Mouse (Mus musculus) heart, embryonic 14.5 days (tissue): ENCODE measurements around the gene Gabarap. TPM values are rescaled to one million over a fixed set of nuclear protein-coding genes. Genes with fewer than 3 reads are reported as not detected.

Experiments used
- microRNA counts: library from miRNA; unstranded; fragments of <30 nt; microRNA quantifications from one replicate; lab custom pipeline; 2016
- microRNA-seq: library from miRNA; unstranded; fragments of <30 nt; microRNA quantifications from one replicate; pipeline ENCODE4, GENCODE M21; 2016
- polyA plus RNA-seq: library from polyadenylated mRNA; unstranded; fragments of >200 nt; fragmentation: Nextera tagmentation; extraction: Ambion mirVana; gene quantifications from 2 replicates; pipeline ENCODE4 v1.2.1, GENCODE M21; 2014

Gabarap gene
- polyA plus RNA-seq, 1 experiment from 2014 or later = 540 TPM

MicroRNA genes within 50 kb of the gene (microRNA counts, 519-probe panel; counts per million panel counts)
- microRNA mmu-miR-324-3p (lab: Ali Mortazavi, UCI) (322 counts per million, percentile 70 among the panel's probes with 10 or more counts), microRNA mmu-miR-324-5p (lab: Ali Mortazavi, UCI) (5,396 counts per million, percentile 84 among the panel's probes with 10 or more counts)

Small RNAs within 50 kb of the gene (microRNA-seq; reads per million reads assigned to microRNA genes)
- gene Gm44349 (not detected), gene Mir324 (3,716 reads per million, percentile 89 among the genes with 10 or more reads in this experiment)

Other genes starting within 250 kb of the Gabarap start
- 19.9 and 20.1 TPM in 2 replicates for gene Polr2a, start 232.5 kb upstream of the Gabarap start, polyA plus RNA-seq
- gene Slc35g3, start 229.2 kb upstream of the Gabarap start, polyA plus RNA-seq = 0.13 TPM in 1 of 2 replicates, not detected in the other
- gene Zbtb4, start 225.2 kb upstream of the Gabarap start, polyA plus RNA-seq = 3.7 TPM in 2 replicates
- gene Chrnb1, start 195.2 kb upstream of the Gabarap start, polyA plus RNA-seq = 5.5 and 5.8 TPM in 2 replicates
- gene Fgf11, start 189.3 kb upstream of the Gabarap start, polyA plus RNA-seq = 2.0 and 2.1 TPM in 2 replicates
- gene Tmem102, start 185.5 kb upstream of the Gabarap start, polyA plus RNA-seq = 1.7 and 1.8 TPM in 2 replicates
- not detected in 2 replicates for gene Gm39566, start 175.8 kb upstream of the Gabarap start, polyA plus RNA-seq
- not detected in 2 replicates for gene Spem2, start 172.7 kb upstream of the Gabarap start, polyA plus RNA-seq
- gene Spem1, start 169.0 kb upstream of the Gabarap start, polyA plus RNA-seq = not detected in 2 replicates
- 2.4 and 2.6 TPM in 2 replicates for gene Nlgn2, start 153.4 kb upstream of the Gabarap start, polyA plus RNA-seq
- 340 and 379 TPM in 2 replicates for gene Tmem256, start 152.6 kb upstream of the Gabarap start, polyA plus RNA-seq
- gene Plscr3, start 144.8 kb upstream of the Gabarap start, polyA plus RNA-seq = 66.5 and 75.8 TPM in 2 replicates
- gene Tnk1, start 132.4 kb upstream of the Gabarap start, polyA plus RNA-seq = 0.15 TPM in 1 of 2 replicates, not detected in the other
- not detected in 2 replicates for gene Tmem95, start 113.1 kb upstream of the Gabarap start, polyA plus RNA-seq
- gene Kctd11, start 109.7 kb upstream of the Gabarap start, polyA plus RNA-seq = 2.6 and 2.8 TPM in 2 replicates
- 3.6 and 3.8 TPM in 2 replicates for gene Acap1, start 95.6 kb upstream of the Gabarap start, polyA plus RNA-seq
- 4.5 and 5.1 TPM in 2 replicates for gene 2810408A11Rik, start 90.2 kb upstream of the Gabarap start, polyA plus RNA-seq
- gene Neurl4, start 90.1 kb upstream of the Gabarap start, polyA plus RNA-seq = 7.5 and 11.1 TPM in 2 replicates
- 45.2 and 46.8 TPM in 2 replicates for gene Gps2, start 77.3 kb upstream of the Gabarap start, polyA plus RNA-seq
- 1,047 and 1,081 TPM in 2 replicates for gene Eif5a, start 69.2 kb upstream of the Gabarap start, polyA plus RNA-seq
- 6.6 and 7.3 TPM in 2 replicates for gene Ybx2, start 55.3 kb upstream of the Gabarap start, polyA plus RNA-seq
- 27.6 and 28.5 TPM in 2 replicates for gene Slc2a4, start 43.0 kb upstream of the Gabarap start, polyA plus RNA-seq
- gene Cldn7, start 26.4 kb upstream of the Gabarap start, polyA plus RNA-seq = 1.2 and 2.4 TPM in 2 replicates
- gene Ctdnep1, start 10.0 kb upstream of the Gabarap start, polyA plus RNA-seq = 22.3 and 26.0 TPM in 2 replicates
- gene Elp5, start 8.6 kb upstream of the Gabarap start, polyA plus RNA-seq = 107 and 114 TPM in 2 replicates
- 22.2 and 27.5 TPM in 2 replicates for gene Phf23, start 4.6 kb downstream of the Gabarap start, polyA plus RNA-seq
- 15.0 and 16.6 TPM in 2 replicates for gene Dvl2, start 9.5 kb downstream of the Gabarap start, polyA plus RNA-seq
- gene Acadvl, start 24.3 kb downstream of the Gabarap start, polyA plus RNA-seq = 185 and 198 TPM in 2 replicates
- gene Dlg4, start 25.8 kb downstream of the Gabarap start, polyA plus RNA-seq = 3.4 and 6.0 TPM in 2 replicates
- not detected in 2 replicates for gene Asgr1, start 62.9 kb downstream of the Gabarap start, polyA plus RNA-seq
- not detected in 2 replicates for gene Asgr2, start 101.5 kb downstream of the Gabarap start, polyA plus RNA-seq
- 0.16 and 0.20 TPM in 2 replicates for gene Mgl2, start 139.2 kb downstream of the Gabarap start, polyA plus RNA-seq
- 0.36 TPM in 2 replicates for gene Clec10a, start 165.1 kb downstream of the Gabarap start, polyA plus RNA-seq
- gene Slc16a11, start 221.6 kb downstream of the Gabarap start, polyA plus RNA-seq = 0.16 and 0.18 TPM in 2 replicates
- 4.9 and 6.4 TPM in 2 replicates for gene Slc16a13, start 229.9 kb downstream of the Gabarap start, polyA plus RNA-seq
- 18.7 and 22.4 TPM in 2 replicates for gene Bcl6b, start 238.7 kb downstream of the Gabarap start, polyA plus RNA-seq
- gene 0610010K14Rik, start 246.8 kb downstream of the Gabarap start, polyA plus RNA-seq = 139 and 143 TPM in 2 replicates
- 10.1 and 12.2 TPM in 2 replicates for gene Gm21988, start 248.7 kb downstream of the Gabarap start, polyA plus RNA-seq
- gene Rnasek, start 248.7 kb downstream of the Gabarap start, polyA plus RNA-seq = 219 and 240 TPM in 2 replicates